Mouse (Mus musculus): ENCODE results near the gene Txndc5. TPM values are rescaled to one million over a fixed set of nuclear protein-coding genes. Genes with fewer than 3 reads are reported as not detected.

The Txndc5 gene
- polyA plus RNA-seq, 1 experiment = 49.4 TPM

- no peak overlapping the region for H3K4me3 ChIP-seq (ENCODE audit: control insufficient read depth, insufficient read depth, low read length)
- H3K27me3 ChIP-seq (ENCODE audit: control insufficient read depth, insufficient read depth, low read length) = no peaks in the 10 kb centered on the region
- WGBS = 80% methylated on average over 5 of the region's 5 CpGs
- DNase-seq = no peak
- TF ChIP-seq POLR2A (IDR thresholded peaks at IDR 0.05; ENCODE audit: control insufficient read depth, extremely low read depth, insufficient read depth, low read length, poor library complexity) (no peak), CTCF (IDR thresholded peaks at IDR 0.05; ENCODE audit: borderline replicate concordance, control insufficient read depth, extremely low read depth, insufficient read depth, low read length, poor library complexity) (no peak)
- H3K4me1 ChIP-seq (replicated peaks; ENCODE audit: control insufficient read depth, insufficient read depth, low read length) = no peaks in the 10 kb centered on the region
- no peaks in the 10 kb centered on the region for H3K36me3 ChIP-seq (ENCODE audit: control insufficient read depth, insufficient read depth, low read length)
- no peak overlapping the region for H3K27ac ChIP-seq (ENCODE audit: control insufficient read depth, insufficient read depth, low read length)
Measured at GRCm38 (mm10) chr13:38484701-38485100, 43.9 kb downstream of the Txndc5 start.

GRCm38 (mm10) chr13:38481021-38481420 lies 47.6 kb downstream of the Txndc5 start:
- DNase-seq = no peak
- Histone ChIP-seq H3K36me3 (ENCODE audit: control insufficient read depth, insufficient read depth, low read length) (no peaks in the 10 kb centered on the region), H3K27me3 (ENCODE audit: control insufficient read depth, insufficient read depth, low read length) (no peaks in the 10 kb centered on the region), H3K4me1 (replicated peaks; ENCODE audit: control insufficient read depth, insufficient read depth, low read length) (no peaks in the 10 kb centered on the region), H3K4me3 (ENCODE audit: control insufficient read depth, insufficient read depth, low read length) (no peak overlapping the region), H3K27ac (ENCODE audit: control insufficient read depth, insufficient read depth, low read length) (no peak overlapping the region)
- WGBS = 91% methylated on average over 7 of the region's 7 CpGs
- TF ChIP-seq CTCF (IDR thresholded peaks at IDR 0.05; ENCODE audit: borderline replicate concordance, control insufficient read depth, extremely low read depth, insufficient read depth, low read length, poor library complexity) (no peak), POLR2A (IDR thresholded peaks at IDR 0.05; ENCODE audit: control insufficient read depth, extremely low read depth, insufficient read depth, low read length, poor library complexity) (no peak)

GRCm38 (mm10) chr13:38476936-38477335 lies 51.7 kb downstream of the Txndc5 start:
- H3K4me1 ChIP-seq (replicated peaks; ENCODE audit: control insufficient read depth, insufficient read depth, low read length) = no peaks in the 10 kb centered on the region
- H3K27ac ChIP-seq (ENCODE audit: control insufficient read depth, insufficient read depth, low read length) = no peak overlapping the region
- H3K36me3 ChIP-seq (ENCODE audit: control insufficient read depth, insufficient read depth, low read length) = no peaks in the 10 kb centered on the region
- WGBS = 61% methylated on average over 8 of the region's 8 CpGs
- no peak for DNase-seq
- TF ChIP-seq POLR2A (IDR thresholded peaks at IDR 0.05; ENCODE audit: control insufficient read depth, extremely low read depth, insufficient read depth, low read length, poor library complexity) (no peak), CTCF (IDR thresholded peaks at IDR 0.05; ENCODE audit: borderline replicate concordance, control insufficient read depth, extremely low read depth, insufficient read depth, low read length, poor library complexity) (no peak)
- H3K4me3 ChIP-seq (ENCODE audit: control insufficient read depth, insufficient read depth, low read length) = no peak overlapping the region
- H3K27me3 ChIP-seq (ENCODE audit: control insufficient read depth, insufficient read depth, low read length) = no peaks in the 10 kb centered on the region

- no peaks in the 10 kb centered on the region for H3K36me3 ChIP-seq (ENCODE audit: control insufficient read depth, insufficient read depth, low read length)
- H3K4me1 ChIP-seq (replicated peaks; ENCODE audit: control insufficient read depth, insufficient read depth, low read length) = no peaks in the 10 kb centered on the region
- no peaks in the 10 kb centered on the region for H3K27me3 ChIP-seq (ENCODE audit: control insufficient read depth, insufficient read depth, low read length)
- no peak overlapping the region for H3K4me3 ChIP-seq (ENCODE audit: control insufficient read depth, insufficient read depth, low read length)
- WGBS = 94% methylated on average over 6 of the region's 6 CpGs
- TF ChIP-seq CTCF (IDR thresholded peaks at IDR 0.05; ENCODE audit: borderline replicate concordance, control insufficient read depth, extremely low read depth, insufficient read depth, low read length, poor library complexity) = no peak
- TF ChIP-seq POLR2A (IDR thresholded peaks at IDR 0.05; ENCODE audit: control insufficient read depth, extremely low read depth, insufficient read depth, low read length, poor library complexity) = no peak
- no peak overlapping the region for H3K27ac ChIP-seq (ENCODE audit: control insufficient read depth, insufficient read depth, low read length)
- DNase-seq = no peak
Measured at GRCm38 (mm10) chr13:38473497-38473896, 55.1 kb downstream of the Txndc5 start.

GRCm38 (mm10) chr13:38472636-38473035 lies 56.0 kb downstream of the Txndc5 start:
- no peak for TF ChIP-seq CTCF (IDR thresholded peaks at IDR 0.05; ENCODE audit: borderline replicate concordance, control insufficient read depth, extremely low read depth, insufficient read depth, low read length, poor library complexity)
- no peak for TF ChIP-seq POLR2A (IDR thresholded peaks at IDR 0.05; ENCODE audit: control insufficient read depth, extremely low read depth, insufficient read depth, low read length, poor library complexity)
- 96% methylated on average over 4 of the region's 4 CpGs for WGBS

GRCm38 (mm10) chr13:38470882-38471281 lies 57.7 kb downstream of the Txndc5 start:
- 87% methylated on average over 5 of the region's 5 CpGs for WGBS
- no peaks in the 10 kb centered on the region for H3K27me3 ChIP-seq (ENCODE audit: control insufficient read depth, insufficient read depth, low read length)
- no peak overlapping the region for H3K4me3 ChIP-seq (ENCODE audit: control insufficient read depth, insufficient read depth, low read length)
- DNase-seq = no peak
- H3K27ac ChIP-seq (ENCODE audit: control insufficient read depth, insufficient read depth, low read length) = no peak overlapping the region
- no peaks in the 10 kb centered on the region for H3K36me3 ChIP-seq (ENCODE audit: control insufficient read depth, insufficient read depth, low read length)
- no peaks in the 10 kb centered on the region for H3K4me1 ChIP-seq (replicated peaks; ENCODE audit: control insufficient read depth, insufficient read depth, low read length)
- TF ChIP-seq CTCF (IDR thresholded peaks at IDR 0.05; ENCODE audit: borderline replicate concordance, control insufficient read depth, extremely low read depth, insufficient read depth, low read length, poor library complexity) (no peak), POLR2A (IDR thresholded peaks at IDR 0.05; ENCODE audit: control insufficient read depth, extremely low read depth, insufficient read depth, low read length, poor library complexity) (no peak)

More at GRCm38 (mm10) chr13:38472636-38473035, 56.0 kb downstream of the Txndc5 start:
- DNase-seq = no peak
- Histone ChIP-seq H3K27ac (ENCODE audit: control insufficient read depth, insufficient read depth, low read length) (no peak overlapping the region), H3K27me3 (ENCODE audit: control insufficient read depth, insufficient read depth, low read length) (no peaks in the 10 kb centered on the region), H3K4me1 (replicated peaks; ENCODE audit: control insufficient read depth, insufficient read depth, low read length) (no peaks in the 10 kb centered on the region), H3K36me3 (ENCODE audit: control insufficient read depth, insufficient read depth, low read length) (no peaks in the 10 kb centered on the region), H3K4me3 (ENCODE audit: control insufficient read depth, insufficient read depth, low read length) (no peak overlapping the region)

- Histone ChIP-seq H3K27me3 (ENCODE audit: control insufficient read depth, insufficient read depth, low read length) (no peaks in the 10 kb centered on the region), H3K36me3 (ENCODE audit: control insufficient read depth, insufficient read depth, low read length) (no peaks in the 10 kb centered on the region), H3K4me3 (ENCODE audit: control insufficient read depth, insufficient read depth, low read length) (no peak overlapping the region), H3K4me1 (replicated peaks; ENCODE audit: control insufficient read depth, insufficient read depth, low read length) (no peaks in the 10 kb centered on the region), H3K27ac (ENCODE audit: control insufficient read depth, insufficient read depth, low read length) (no peak overlapping the region)
- TF ChIP-seq CTCF (IDR thresholded peaks at IDR 0.05; ENCODE audit: borderline replicate concordance, control insufficient read depth, extremely low read depth, insufficient read depth, low read length, poor library complexity) (no peak), POLR2A (IDR thresholded peaks at IDR 0.05; ENCODE audit: control insufficient read depth, extremely low read depth, insufficient read depth, low read length, poor library complexity) (no peak)
- DNase-seq = no peak
- 86% methylated on average over 1 of the region's 1 CpGs for WGBS
Measured at GRCm38 (mm10) chr13:38463410-38463809, 65.2 kb downstream of the Txndc5 start.

Data from thymus, adult 2 months (tissue).